Mouse (Mus musculus) erythroid progenitor cell, adult 5-6 weeks (primary cell): ENCODE data around the gene Sec24d. TPM values are rescaled to one million over a fixed set of nuclear protein-coding genes. Genes with fewer than 3 reads are reported as not detected.
A peak's percentile ranks its signal among the peaks of the same experiment; 100 is the strongest.
"Not testable (repeated sequence)": the region's sequence is repeated elsewhere in the genome, so short reads cannot be mapped to it uniquely, and the experiment has no call there.

Source experiments
- ATAC-seq: replicated peaks from 2 replicates; pipeline ENCODE4 v1.8.0; 2016; ENCODE audit warnings: moderate number of reproducible peaks, mild to moderate bottlenecking, moderate TSS enrichment, inconsistent platforms; ENCODE audit not compliant: poor library complexity, low FRiP score, severe bottlenecking
- total RNA-seq, 2 experiments: library from RNA; stranded (forward) in 1 of 2; stranded (reverse) in 1 of 2; fragments of 150-400 nt in 1 of 2; fragments of 186-747, 209-891 nt in 1 of 2; gene quantifications; 2 replicates each; pipeline versions ENCODE4 v1.2.3 to v1.2.4; 2015 to 2017; ENCODE audit warnings: low replicate concordance in 2 of 2

The Sec24d gene
- total RNA-seq, 2 experiments from 2014 or later: 4.2 to 8.7 TPM

DNA sequence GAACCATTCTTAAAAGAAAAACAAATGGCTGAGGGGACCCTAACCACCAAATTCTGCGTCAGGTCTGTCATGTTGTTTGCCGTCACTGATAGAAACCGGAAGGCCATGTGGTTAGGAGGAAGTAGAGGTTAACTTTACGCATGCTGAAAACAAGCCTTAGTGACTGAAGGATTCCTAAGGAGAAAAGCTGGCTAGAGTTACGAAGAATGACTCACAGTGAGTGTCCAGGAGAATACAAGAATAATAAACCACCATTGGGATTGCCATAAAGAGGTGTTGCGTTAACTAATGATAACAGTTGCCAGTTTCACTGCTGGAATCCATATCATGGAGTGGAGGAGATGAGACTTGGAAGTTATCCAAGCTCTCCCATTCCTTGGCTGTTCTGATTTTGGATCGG is 67.7 kb downstream of the Sec24d start:
- no peak for ATAC-seq

GRCm38 (mm10) chr3:123335480-123335879 is 68.2 kb downstream of the Sec24d start:
- ATAC-seq: no peak

DNA sequence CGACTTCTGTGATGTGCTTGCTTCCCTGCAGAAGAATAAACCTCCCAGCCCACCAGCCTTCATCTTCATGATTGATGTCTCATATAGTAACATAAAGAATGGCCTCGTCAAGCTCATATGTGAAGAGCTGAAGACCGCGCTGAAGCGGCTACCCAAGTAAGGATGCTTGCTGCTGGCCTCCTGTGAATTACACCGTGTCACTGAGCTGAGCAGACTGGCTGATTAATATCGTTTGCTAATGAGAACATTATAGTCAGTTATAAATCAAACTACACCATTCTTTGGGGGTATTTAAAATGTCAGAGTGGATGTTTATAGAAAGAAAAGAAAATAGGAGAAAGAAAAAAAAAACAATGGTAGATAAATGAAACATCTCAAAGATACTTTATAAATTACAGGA is 69.2 kb downstream of the Sec24d start:
- no peak for ATAC-seq

GRCm38 (mm10) chr3:123336951-123337350 is 69.7 kb downstream of the Sec24d start:
- no peak for ATAC-seq

GRCm38 (mm10) chr3:123337853-123338252 is 70.6 kb downstream of the Sec24d start:
- ATAC-seq: no peak

- ATAC-seq: no peak
Measured at GRCm38 (mm10) chr3:123338666-123339195, 71.5 kb downstream of the Sec24d start.

GRCm38 (mm10) chr3:123341049-123341448 is 73.8 kb downstream of the Sec24d start:
- ATAC-seq: no peak

GRCm38 (mm10) chr3:123343690-123344089 is 76.4 kb downstream of the Sec24d start:
- ATAC-seq: no peak

DNA sequence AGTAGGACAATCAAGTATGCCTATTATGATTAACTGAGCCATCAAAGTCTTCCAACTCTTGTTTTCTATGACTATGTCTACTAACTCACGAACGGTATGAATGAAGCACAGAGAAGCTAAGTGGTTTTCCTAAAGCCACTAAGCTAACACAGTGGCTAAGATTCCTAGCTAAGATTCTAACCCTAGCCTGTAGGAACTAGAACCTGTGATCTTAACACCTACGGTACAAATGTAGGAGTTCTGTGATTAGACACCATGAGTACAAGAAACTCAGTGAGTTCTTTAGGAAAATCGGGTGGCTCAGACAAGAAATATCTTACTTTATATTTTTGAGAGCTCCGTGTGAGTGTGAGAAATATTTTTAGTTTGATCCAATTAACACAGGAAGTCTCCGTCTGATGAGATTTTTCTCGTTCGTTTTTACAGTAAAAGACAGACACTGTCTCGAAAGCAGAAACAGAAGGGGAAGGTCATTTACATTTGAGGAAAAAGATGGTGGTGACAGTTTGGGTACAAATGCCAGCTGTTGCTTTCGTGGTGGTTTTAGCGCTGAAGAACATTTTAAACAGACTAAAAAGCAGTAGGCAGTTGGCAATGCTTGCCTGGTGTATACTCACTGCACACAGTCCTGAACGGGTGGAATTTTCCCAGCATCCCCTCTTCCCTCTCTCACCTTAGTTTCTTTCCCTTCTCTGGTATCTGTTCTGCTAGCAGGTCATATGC is 81.0 kb downstream of the Sec24d start:
- no peak for ATAC-seq

DNA sequence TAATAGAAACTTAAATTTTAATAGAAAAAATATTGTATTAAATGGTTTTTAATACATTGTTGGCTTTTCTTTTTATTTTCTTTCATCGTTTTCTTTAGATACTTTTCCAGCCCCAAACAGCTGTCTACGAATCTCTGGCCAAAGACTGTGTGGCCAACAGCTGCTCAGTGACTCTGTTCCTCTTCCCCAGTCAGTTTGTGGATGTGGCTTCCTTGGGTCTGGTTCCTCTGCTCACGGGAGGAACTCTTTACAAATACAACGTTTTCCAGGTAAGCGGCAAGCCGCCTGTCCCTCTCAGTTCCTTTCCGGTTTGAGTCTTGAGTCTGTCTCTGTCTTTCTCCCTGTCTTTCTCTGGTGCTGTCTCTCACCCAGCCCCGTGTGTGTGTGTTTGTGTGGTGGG is 83.3 kb downstream of the Sec24d start:
- ATAC-seq: no peak

DNA sequence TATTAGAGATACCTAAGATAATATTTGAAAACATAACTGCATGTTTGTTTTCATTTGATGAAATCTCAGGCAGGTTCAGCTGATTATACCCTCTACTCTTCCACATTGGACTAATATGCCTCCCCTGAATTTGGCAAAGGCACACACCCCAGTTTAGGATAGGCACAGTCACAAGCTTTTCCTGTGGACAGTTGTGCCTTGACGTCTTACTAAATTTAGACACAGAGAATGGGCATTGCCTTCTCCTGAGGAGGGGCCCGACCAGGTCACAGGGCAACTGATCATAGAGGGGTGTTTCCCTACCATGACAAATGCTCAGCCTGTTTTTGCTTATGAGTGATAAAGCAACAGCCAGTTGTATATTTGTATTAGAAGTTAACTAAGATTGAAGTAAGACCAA is 84.3 kb downstream of the Sec24d start:
- ATAC-seq: no peak

- no peak for ATAC-seq
Measured at GRCm38 (mm10) chr3:123353183-123353582, 85.9 kb downstream of the Sec24d start.

DNA sequence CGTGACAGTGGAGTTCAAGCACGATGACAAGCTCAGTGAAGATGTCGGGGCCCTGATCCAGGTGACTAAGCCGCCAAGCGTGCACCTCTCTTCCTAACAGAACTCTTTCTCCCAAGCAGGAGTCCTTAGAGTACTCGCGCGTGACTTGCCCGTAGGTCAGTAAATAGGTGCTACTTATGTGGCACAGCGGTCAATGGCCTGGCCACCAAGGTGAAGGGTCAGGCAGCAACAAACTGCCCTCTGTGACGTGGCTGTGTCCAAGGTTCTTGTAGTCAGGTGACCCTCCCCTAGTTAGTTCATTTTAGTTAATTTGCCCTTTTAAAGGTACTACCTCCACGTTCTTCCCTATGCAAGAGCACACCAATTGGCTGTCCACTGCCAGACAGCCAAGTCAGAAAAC is 86.4 kb downstream of the Sec24d start:
- ATAC-seq: no peak

GRCm38 (mm10) chr3:123354388-123354787 is 87.1 kb downstream of the Sec24d start:
- ATAC-seq: no peak

- ATAC-seq: no peak
Measured at GRCm38 (mm10) chr3:123356377-123356991, 89.2 kb downstream of the Sec24d start.

DNA sequence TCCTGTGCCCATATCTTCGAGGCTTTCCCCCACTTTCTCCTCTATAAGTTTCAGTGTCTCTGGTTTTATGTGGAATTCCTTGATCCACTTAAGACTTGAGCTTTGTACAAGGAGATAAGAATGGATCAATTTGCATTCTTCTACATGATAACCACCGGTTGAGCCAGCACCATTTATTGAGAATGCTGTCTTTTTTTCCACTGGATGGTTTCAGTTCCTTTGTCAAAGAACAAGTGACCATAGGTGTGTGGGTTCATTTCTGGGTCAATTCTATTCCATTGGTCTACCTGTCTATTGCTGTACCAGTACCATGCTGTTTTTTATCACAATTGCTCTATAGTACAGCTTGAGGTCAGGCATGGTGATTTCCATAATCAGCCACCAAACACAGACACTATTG is 99.6 kb downstream of the Sec24d start:
- not testable (repeated sequence) for ATAC-seq

GRCm38 (mm10) chr3:123369161-123369560 is 101.9 kb downstream of the Sec24d start:
- ATAC-seq: no peak

GRCm38 (mm10) chr3:123370927-123371326 is 103.7 kb downstream of the Sec24d start:
- no peak for ATAC-seq

DNA sequence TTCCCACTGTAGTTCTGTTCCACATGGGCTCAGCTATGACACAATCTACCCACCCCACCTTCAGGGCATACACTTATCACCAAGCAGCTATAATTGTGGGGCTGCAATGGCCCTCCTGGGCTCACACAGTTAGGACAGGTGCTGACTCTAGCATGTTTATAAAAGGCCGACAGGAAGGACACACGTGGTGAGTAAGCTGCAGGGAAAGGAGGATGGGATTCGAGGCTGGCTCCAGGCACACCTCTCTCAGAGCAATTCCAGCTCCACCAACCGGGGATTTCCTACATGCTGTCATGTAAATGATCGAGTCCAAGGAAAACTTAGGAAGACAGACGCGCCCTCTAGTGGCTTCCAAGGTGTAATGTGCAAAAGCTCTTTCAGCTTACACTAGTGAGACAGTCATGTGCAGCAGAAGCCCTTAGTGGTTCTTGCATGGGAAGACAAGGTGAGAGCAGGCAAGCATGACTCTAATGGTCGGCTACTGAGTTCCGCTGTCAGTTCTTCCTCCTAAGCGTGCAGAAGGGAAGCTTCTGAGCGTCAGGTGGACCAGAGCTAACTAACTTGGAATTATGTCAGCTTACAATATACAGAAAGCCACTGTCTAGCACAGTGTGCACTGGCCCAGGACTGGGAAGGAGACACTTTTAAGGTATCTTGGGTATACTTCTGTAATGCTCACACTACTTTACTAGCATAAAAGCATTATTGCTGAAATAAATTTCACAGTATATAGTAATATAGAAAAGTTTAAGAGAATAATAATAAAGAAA is 104.7 kb downstream of the Sec24d start:
- peak; percentile 73 for ATAC-seq

DNA sequence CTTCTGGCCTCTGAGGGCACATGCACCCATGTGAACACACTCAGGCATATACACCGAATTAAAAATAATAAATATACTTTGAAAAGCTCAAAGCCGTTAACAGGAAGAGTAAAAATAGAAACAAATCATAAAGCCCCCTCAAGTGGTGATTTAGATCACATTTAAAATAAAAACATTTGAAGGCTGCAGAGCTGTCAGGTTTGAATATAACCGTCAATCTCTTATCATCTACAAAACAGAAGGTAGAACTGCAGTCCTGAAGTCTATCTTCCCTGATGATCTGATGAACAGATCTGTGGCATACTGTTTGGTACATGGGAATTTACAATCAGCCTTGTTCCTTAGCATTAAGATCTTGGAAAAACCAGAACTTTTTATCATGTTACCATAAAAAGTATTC is 109.3 kb downstream of the Sec24d start:
- no peak for ATAC-seq

- ATAC-seq: no peak
Measured at GRCm38 (mm10) chr3:123384435-123384834, 117.2 kb downstream of the Sec24d start.
